Mouse (Mus musculus): ENCODE measurements around the gene Dusp11. TPM values are rescaled to one million over a fixed set of nuclear protein-coding genes. Genes with fewer than 3 reads are reported as not detected.
"Not testable (repeated sequence)": the region's sequence is repeated elsewhere in the genome, so short reads cannot be mapped to it uniquely, and the experiment has no call there.

The Dusp11 gene
- polyA plus RNA-seq, 1 experiment from 2014 or later, result 56.1 TPM

DNA sequence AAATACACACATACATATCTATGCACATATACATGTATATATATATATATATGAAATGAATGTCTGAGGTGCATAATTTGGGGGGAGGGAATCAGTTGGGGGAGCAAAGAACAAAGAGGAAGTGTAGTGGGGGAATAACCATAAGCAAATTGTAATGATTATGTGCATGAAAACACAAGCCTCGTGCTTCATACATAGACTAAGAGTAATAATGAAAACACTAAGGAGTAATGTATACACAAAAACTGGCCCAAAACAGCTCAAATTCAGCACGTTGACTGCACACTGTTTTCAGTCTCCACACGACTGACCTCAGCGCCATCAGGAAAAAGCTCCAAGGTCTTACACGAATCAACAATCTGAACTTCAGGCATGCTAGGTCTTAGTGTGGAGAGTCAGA is 14.8 kb upstream of the Dusp11 start:
- no peaks in the 10 kb centered on the region for H3K9me3 ChIP-seq (ENCODE audit: control insufficient read depth, low read length)
- no peaks in the 10 kb centered on the region for H3K36me3 ChIP-seq (ENCODE audit: control insufficient read depth, insufficient read depth, low read length)
- H3K4me1 ChIP-seq (replicated peaks; ENCODE audit: control insufficient read depth, insufficient read depth, low read length), result no peaks in the 10 kb centered on the region
- no peak overlapping the region for H3K4me2 ChIP-seq (ENCODE audit: low read depth, low read length, severe bottlenecking)
- DNase-seq (ENCODE audit: low spot score), result no peak
- ATAC-seq (replicated peaks; ENCODE audit: low FRiP score), result no peak
- WGBS, result 90% methylated on average over 5 of the region's 5 CpGs
- no peaks in the 10 kb centered on the region for H3K27me3 ChIP-seq (ENCODE audit: control insufficient read depth, insufficient read depth, low read length)
- H3K9ac ChIP-seq (ENCODE audit: low read length), result no peak overlapping the region
- no peak overlapping the region for H3K27ac ChIP-seq (ENCODE audit: low read depth, low read length)
- no peak overlapping the region for H3K4me3 ChIP-seq (ENCODE audit: low read depth, low read length)

- DNase-seq (ENCODE audit: low spot score) (no peak), ATAC-seq (replicated peaks; ENCODE audit: low FRiP score) (no peak)
- Histone ChIP-seq H3K4me2 (ENCODE audit: low read depth, low read length, severe bottlenecking) (no peak overlapping the region), H3K9ac (ENCODE audit: low read length) (no peak overlapping the region), H3K27ac (ENCODE audit: low read depth, low read length) (no peak overlapping the region), H3K27me3 (ENCODE audit: control insufficient read depth, insufficient read depth, low read length) (no peaks in the 10 kb centered on the region), H3K36me3 (ENCODE audit: control insufficient read depth, insufficient read depth, low read length) (no peaks in the 10 kb centered on the region), H3K4me1 (replicated peaks; ENCODE audit: control insufficient read depth, insufficient read depth, low read length) (no peaks in the 10 kb centered on the region), H3K9me3 (ENCODE audit: control insufficient read depth, low read length) (no peaks in the 10 kb centered on the region), H3K4me3 (ENCODE audit: low read depth, low read length) (no peak overlapping the region)
- WGBS, result 78% methylated on average over 1 of the region's 1 CpGs
Observed at GRCm38 (mm10) chr6:85975761-85976160, 14.3 kb upstream of the Dusp11 start.

DNA sequence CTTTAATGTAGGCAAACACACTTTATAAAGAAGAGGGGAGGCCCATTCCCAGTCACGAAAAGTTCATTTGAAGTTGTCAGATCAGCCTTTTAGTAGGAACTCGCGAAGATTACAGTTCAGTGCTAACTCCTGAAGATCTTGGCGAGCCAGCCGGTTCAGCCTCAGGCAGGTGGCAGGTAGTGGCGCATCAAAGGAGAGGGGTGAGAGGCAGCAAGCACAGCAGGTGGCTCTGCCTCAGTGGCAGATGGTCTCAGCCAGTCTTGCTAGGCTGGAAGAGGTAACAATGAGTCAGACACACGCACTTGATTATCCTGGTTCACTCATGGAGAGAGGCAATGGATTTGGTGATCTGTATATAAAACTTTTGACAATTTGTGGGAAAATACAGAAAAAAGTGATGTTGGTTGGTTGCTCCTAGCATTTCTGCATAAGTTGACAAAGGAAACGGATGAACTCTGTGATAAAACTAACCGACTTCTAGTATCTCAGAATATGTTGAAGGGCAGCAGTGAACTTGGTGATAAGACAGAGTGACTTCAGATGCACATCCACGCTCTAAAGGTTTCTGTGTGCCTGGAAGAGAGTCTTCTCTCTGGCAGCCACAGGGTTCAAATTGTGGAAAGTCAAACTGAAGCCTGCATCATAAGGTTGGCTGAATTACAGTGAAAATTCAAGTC is 13.6 kb upstream of the Dusp11 start:
- Histone ChIP-seq H3K9ac (ENCODE audit: low read length) (no peak overlapping the region), H3K4me1 (replicated peaks; ENCODE audit: control insufficient read depth, insufficient read depth, low read length) (no peaks in the 10 kb centered on the region), H3K36me3 (ENCODE audit: control insufficient read depth, insufficient read depth, low read length) (no peaks in the 10 kb centered on the region), H3K9me3 (ENCODE audit: control insufficient read depth, low read length) (no peaks in the 10 kb centered on the region), H3K4me3 (ENCODE audit: low read depth, low read length) (no peak overlapping the region), H3K27ac (ENCODE audit: low read depth, low read length) (no peak overlapping the region), H3K27me3 (ENCODE audit: control insufficient read depth, insufficient read depth, low read length) (no peaks in the 10 kb centered on the region), H3K4me2 (ENCODE audit: low read depth, low read length, severe bottlenecking) (no peak overlapping the region)
- 65% methylated on average over 10 of the region's 10 CpGs for WGBS
- ATAC-seq (replicated peaks; ENCODE audit: low FRiP score), result no peak
- DNase-seq (ENCODE audit: low spot score), result no peak

- Histone ChIP-seq H3K9ac (ENCODE audit: low read length) (no peak overlapping the region), H3K36me3 (ENCODE audit: control insufficient read depth, insufficient read depth, low read length) (no peaks in the 10 kb centered on the region), H3K4me2 (ENCODE audit: low read depth, low read length, severe bottlenecking) (no peak overlapping the region), H3K4me3 (ENCODE audit: low read depth, low read length) (no peak overlapping the region), H3K27ac (ENCODE audit: low read depth, low read length) (no peak overlapping the region), H3K4me1 (replicated peaks; ENCODE audit: control insufficient read depth, insufficient read depth, low read length) (no peaks in the 10 kb centered on the region), H3K9me3 (ENCODE audit: control insufficient read depth, low read length) (no peaks in the 10 kb centered on the region), H3K27me3 (ENCODE audit: control insufficient read depth, insufficient read depth, low read length) (no peaks in the 10 kb centered on the region)
- 85% methylated on average over 3 of the region's 3 CpGs for WGBS
- ATAC-seq (replicated peaks; ENCODE audit: low FRiP score), result no peak
- DNase-seq (ENCODE audit: low spot score), result no peak
Observed at GRCm38 (mm10) chr6:85973336-85973735, 11.9 kb upstream of the Dusp11 start.

DNA sequence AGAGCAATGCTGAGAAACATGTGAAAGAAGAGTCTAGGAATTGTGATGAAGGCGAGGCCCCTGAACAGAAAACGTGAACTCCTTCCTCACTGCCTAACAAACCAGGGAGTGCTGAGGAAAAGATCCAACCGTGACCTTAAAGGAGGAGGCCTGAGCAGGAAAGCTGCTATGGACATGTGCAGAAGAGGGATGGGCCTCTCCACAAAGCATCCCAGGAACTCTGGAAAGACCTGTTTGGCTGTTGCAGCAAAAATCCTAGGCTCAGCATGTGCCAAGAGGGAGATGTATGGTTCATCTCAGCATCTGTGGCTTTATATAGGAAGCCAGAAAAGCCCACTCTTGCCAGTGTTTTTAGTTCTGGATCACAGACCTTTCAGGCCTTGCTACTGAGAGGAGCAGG is 11.2 kb upstream of the Dusp11 start:
- ATAC-seq (replicated peaks; ENCODE audit: low FRiP score), result no peak
- Histone ChIP-seq H3K4me3 (ENCODE audit: low read depth, low read length) (no peak overlapping the region), H3K9ac (ENCODE audit: low read length) (no peak overlapping the region), H3K4me1 (replicated peaks; ENCODE audit: control insufficient read depth, insufficient read depth, low read length) (no peaks in the 10 kb centered on the region), H3K27me3 (ENCODE audit: control insufficient read depth, insufficient read depth, low read length) (no peaks in the 10 kb centered on the region), H3K27ac (ENCODE audit: low read depth, low read length) (no peak overlapping the region), H3K4me2 (ENCODE audit: low read depth, low read length, severe bottlenecking) (no peak overlapping the region), H3K9me3 (ENCODE audit: control insufficient read depth, low read length) (no peaks in the 10 kb centered on the region), H3K36me3 (ENCODE audit: control insufficient read depth, insufficient read depth, low read length) (no peaks in the 10 kb centered on the region)
- no peak for DNase-seq (ENCODE audit: low spot score)
- WGBS, result 82% methylated on average over 3 of the region's 3 CpGs

DNA sequence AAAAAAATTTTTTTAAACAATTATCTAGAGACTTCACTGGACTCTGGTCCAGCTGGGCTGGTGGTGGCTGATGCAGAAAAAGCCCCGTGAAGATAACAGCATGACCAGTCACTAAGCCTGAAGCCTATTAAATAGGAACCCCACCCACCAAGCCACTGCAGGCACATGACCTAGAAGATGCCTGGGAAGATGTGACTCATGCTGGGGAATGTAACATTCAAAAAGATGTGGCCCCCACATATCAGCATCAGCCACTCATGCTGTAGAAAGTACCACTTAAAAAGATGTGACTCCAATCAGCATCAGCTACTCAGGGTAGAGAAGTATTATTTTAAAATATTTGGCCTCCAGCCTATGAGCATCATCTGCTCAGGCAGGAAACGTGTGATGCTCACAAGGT is 8.4 kb upstream of the Dusp11 start:
- no peaks in the 10 kb centered on the region for H3K9me3 ChIP-seq (ENCODE audit: control insufficient read depth, low read length)
- no peak for DNase-seq (ENCODE audit: low spot score)
- WGBS, result 81% methylated on average over 2 of the region's 2 CpGs
- no peak overlapping the region for H3K4me2 ChIP-seq (ENCODE audit: low read depth, low read length, severe bottlenecking)
- H3K9ac ChIP-seq (ENCODE audit: low read length), result no peak overlapping the region
- H3K27me3 ChIP-seq (ENCODE audit: control insufficient read depth, insufficient read depth, low read length), result no peaks in the 10 kb centered on the region
- no peaks in the 10 kb centered on the region for H3K36me3 ChIP-seq (ENCODE audit: control insufficient read depth, insufficient read depth, low read length)
- no peak overlapping the region for H3K4me3 ChIP-seq (ENCODE audit: low read depth, low read length)
- ATAC-seq (replicated peaks; ENCODE audit: low FRiP score), result no peak
- no peaks in the 10 kb centered on the region for H3K4me1 ChIP-seq (replicated peaks; ENCODE audit: control insufficient read depth, insufficient read depth, low read length)
- H3K27ac ChIP-seq (ENCODE audit: low read depth, low read length), result no peak overlapping the region

- WGBS, result 78% methylated on average over 4 of the region's 4 CpGs
- Histone ChIP-seq H3K4me3 (ENCODE audit: low read depth, low read length) (no peak overlapping the region), H3K27me3 (ENCODE audit: control insufficient read depth, insufficient read depth, low read length) (no peaks in the 10 kb centered on the region), H3K4me1 (replicated peaks; ENCODE audit: control insufficient read depth, insufficient read depth, low read length) (no peaks in the 10 kb centered on the region), H3K36me3 (ENCODE audit: control insufficient read depth, insufficient read depth, low read length) (no peaks in the 10 kb centered on the region), H3K9me3 (ENCODE audit: control insufficient read depth, low read length) (no peaks in the 10 kb centered on the region), H3K4me2 (ENCODE audit: low read depth, low read length, severe bottlenecking) (no peak overlapping the region), H3K27ac (ENCODE audit: low read depth, low read length) (no peak overlapping the region), H3K9ac (ENCODE audit: low read length) (no peak overlapping the region)
- ATAC-seq (replicated peaks; ENCODE audit: low FRiP score) (no peak), DNase-seq (ENCODE audit: low spot score) (no peak)
Observed at GRCm38 (mm10) chr6:85966686-85967085, 5.2 kb upstream of the Dusp11 start.

DNA sequence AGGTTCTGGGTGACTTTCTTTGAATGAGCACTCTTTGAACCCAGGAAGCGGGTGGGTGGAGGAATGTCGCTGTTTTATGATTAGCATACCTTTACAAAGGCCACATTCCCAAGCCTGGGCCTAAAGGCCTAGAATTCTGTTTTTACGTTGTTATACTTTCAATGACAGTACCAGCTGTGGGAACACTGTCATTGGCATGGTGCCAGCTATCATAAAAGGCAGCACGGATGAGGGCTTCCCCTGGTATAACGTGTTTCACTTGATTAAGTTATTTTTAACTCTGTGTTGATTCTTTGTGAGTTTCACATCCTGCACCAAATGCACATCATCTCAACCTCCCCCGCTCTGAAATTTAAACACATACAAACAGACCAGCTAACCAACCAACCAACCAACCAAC is 4.6 kb upstream of the Dusp11 start:
- not testable (repeated sequence) for H3K4me2 ChIP-seq (ENCODE audit: low read depth, low read length, severe bottlenecking); H3K27me3 ChIP-seq (ENCODE audit: control insufficient read depth, insufficient read depth, low read length); ATAC-seq (replicated peaks; ENCODE audit: low FRiP score); H3K9ac ChIP-seq (ENCODE audit: low read length); H3K27ac ChIP-seq (ENCODE audit: low read depth, low read length); H3K36me3 ChIP-seq (ENCODE audit: control insufficient read depth, insufficient read depth, low read length); H3K9me3 ChIP-seq (ENCODE audit: control insufficient read depth, low read length); DNase-seq (ENCODE audit: low spot score); H3K4me1 ChIP-seq (replicated peaks; ENCODE audit: control insufficient read depth, insufficient read depth, low read length); H3K4me3 ChIP-seq (ENCODE audit: low read depth, low read length)
- 60% methylated on average over 4 of the region's 6 CpGs for WGBS

GRCm38 (mm10) chr6:85957581-85957980 is 3.9 kb downstream of the Dusp11 start:
- DNase-seq (ENCODE audit: low spot score) (no peak), ATAC-seq (replicated peaks; ENCODE audit: low FRiP score) (no peak)
- Histone ChIP-seq H3K27me3 (ENCODE audit: control insufficient read depth, insufficient read depth, low read length) (no peaks in the 10 kb centered on the region), H3K9ac (ENCODE audit: low read length) (no peak overlapping the region), H3K27ac (ENCODE audit: low read depth, low read length) (no peak overlapping the region), H3K9me3 (ENCODE audit: control insufficient read depth, low read length) (no peaks in the 10 kb centered on the region), H3K4me3 (ENCODE audit: low read depth, low read length) (no peak overlapping the region), H3K4me2 (ENCODE audit: low read depth, low read length, severe bottlenecking) (no peak overlapping the region), H3K4me1 (replicated peaks; ENCODE audit: control insufficient read depth, insufficient read depth, low read length) (peaks cover 5% of the 10 kb centered on the region; the same call in 1 of the 2 replicates), H3K36me3 (ENCODE audit: control insufficient read depth, insufficient read depth, low read length) (peaks cover 10% of the 10 kb centered on the region; the same call in 1 of the 2 replicates)
- WGBS, result 94% methylated on average over 3 of the region's 3 CpGs

Measured in forebrain, embryonic 11.5 days (tissue).